Mouse (Mus musculus) R1 (cell line): ENCODE results near the gene Itgb3bp.

Experiments
- DNase-seq: peaks from one replicate; pipeline ENCODE4 v3.0.0-alpha.2; 2018; ENCODE audit warnings: low read depth, low spot score

Itgb3bp gene

DNA sequence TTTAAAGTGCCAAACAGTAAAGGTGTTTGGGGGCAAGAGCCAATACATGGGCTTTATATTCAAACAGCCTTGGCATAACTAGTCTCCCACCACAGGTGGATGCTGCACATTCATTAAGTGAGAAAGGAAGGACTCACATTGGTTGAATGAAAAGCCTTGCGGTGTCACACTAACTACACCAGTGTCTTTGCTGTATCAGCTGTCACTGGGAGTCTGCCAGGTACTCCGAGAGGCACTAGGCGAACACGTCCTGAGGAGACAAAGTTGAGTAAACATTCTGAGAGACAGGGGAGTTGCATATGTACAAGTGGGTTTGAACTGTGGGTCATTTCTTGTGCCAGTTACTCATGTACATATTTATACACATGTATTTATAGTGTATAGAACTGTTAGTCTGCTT, 205.3 kb downstream of the Itgb3bp start:
- DNase-seq = no peak

DNA sequence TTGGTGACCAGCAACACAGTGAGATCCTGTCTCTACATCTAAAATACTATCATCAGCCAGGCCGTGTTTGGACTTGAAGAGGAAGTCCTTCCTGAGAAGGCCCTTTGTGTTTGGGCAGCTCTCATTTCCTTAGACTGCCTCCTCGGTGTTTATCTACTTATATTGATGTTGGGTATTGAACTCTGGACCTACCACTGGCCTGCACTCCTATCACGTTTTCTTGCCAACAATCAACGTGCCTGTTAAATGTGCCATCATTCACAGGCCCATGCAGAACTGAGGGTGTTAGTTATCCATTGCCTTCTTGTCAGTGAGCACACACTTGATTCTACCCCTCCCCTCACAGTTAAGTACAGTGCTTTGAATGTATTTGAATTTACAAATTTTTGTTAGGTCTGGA, 211.7 kb downstream of the Itgb3bp start:
- DNase-seq = no peak

DNA sequence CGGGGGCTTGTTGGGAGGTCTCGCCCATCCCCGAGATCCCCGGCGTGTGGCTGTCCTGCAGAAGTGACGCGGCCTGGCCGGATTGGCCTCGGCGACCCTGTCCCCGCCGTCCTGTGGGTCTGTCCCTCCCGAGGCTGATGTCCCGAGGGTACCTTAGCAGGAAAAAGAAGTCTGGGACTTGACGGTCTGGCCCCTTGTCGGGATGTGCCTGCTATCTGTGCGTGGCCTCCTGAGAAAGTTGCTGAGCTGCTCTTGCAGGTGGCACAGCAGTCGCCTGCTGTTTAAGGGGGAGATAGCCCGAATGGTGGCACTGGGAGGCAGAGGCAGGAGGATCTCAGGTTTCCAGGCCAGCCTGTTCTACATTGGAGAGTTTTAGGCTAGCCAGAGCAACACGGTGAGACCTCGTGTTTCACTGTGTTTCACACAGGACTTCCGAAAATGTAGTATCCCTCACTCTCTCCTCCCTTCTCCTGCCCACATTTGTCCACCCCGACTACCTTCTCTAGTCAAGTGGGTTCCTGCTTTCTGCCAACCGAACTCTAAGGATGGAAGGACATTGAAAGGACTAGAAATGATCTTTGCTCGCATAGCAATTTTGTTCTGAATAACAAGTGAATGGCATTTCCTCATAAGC, 213.7 kb downstream of the Itgb3bp start:
- DNase-seq = no peak
